Mouse (Mus musculus) myocyte (in vitro differentiated cells): ENCODE results near the gene Srgap2. TPM values are rescaled to one million over a fixed set of nuclear protein-coding genes. Genes with fewer than 3 reads are reported as not detected.

Experiments
- H3K27me3 ChIP-seq: one replicate; pipeline ENCODE4 v1.6.1; 2011; ENCODE audit not compliant: control insufficient read depth, insufficient read depth, insufficient read length
- H3K36me3 ChIP-seq: one replicate; pipeline ENCODE4 v1.6.1; 2011; ENCODE audit not compliant: control insufficient read depth, insufficient read depth
- H3K4me2 ChIP-seq: one replicate; pipeline ENCODE4 v1.6.1; 2011; ENCODE audit warnings: low read depth, control low read depth
- H3K4me3 ChIP-seq: one replicate; pipeline ENCODE4 v1.5.1; 2011; ENCODE audit warnings: mild to moderate bottlenecking, control low read depth, moderate library complexity
- H3K79me2 ChIP-seq: one replicate; pipeline ENCODE4 v1.6.1; 2011; ENCODE audit not compliant: control insufficient read depth, insufficient read depth
- H3ac ChIP-seq: one replicate; pipeline ENCODE4 v1.6.1; 2011; ENCODE audit not compliant: control insufficient read depth, insufficient read length
- CEBPB ChIP-seq: IDR thresholded peaks from 2 replicates; pipeline ENCODE4 v1.6.1; 2011; ENCODE audit warnings: mild to moderate bottlenecking, moderate library complexity; ENCODE audit not compliant: poor library complexity, insufficient read depth, severe bottlenecking
- E2F4 ChIP-seq: IDR thresholded peaks from one replicate; pipeline ENCODE4 v1.6.1; 2011; ENCODE audit warnings: mild to moderate bottlenecking, control low read depth, moderate library complexity; ENCODE audit not compliant: insufficient read depth
- MAX ChIP-seq: IDR thresholded peaks from one replicate; pipeline ENCODE4 v1.6.1; 2011; ENCODE audit warnings: low read depth, mild to moderate bottlenecking, control low read depth
- MYOD1 ChIP-seq, 3 experiments: IDR thresholded peaks; one replicate each; pipeline ENCODE4 v1.6.1; 2011; ENCODE audit warnings: control low read depth in 2 of 3, low read depth in 2 of 3, mild to moderate bottlenecking in 2 of 3, moderate library complexity in 1 of 3; ENCODE audit not compliant: insufficient read length in 2 of 3, control insufficient read depth in 1 of 3
- MYOG ChIP-seq, 3 experiments: IDR thresholded peaks; one replicate each; pipeline ENCODE4 v1.6.1; 2011; ENCODE audit warnings: control low read depth in 2 of 3, low read depth in 2 of 3, mild to moderate bottlenecking in 2 of 3; ENCODE audit not compliant: insufficient read length in 2 of 3, control insufficient read depth in 1 of 3, insufficient read depth in 1 of 3
- POLR2A ChIP-seq: IDR thresholded peaks from one replicate; pipeline ENCODE4 v1.6.1; 2011; ENCODE audit warnings: low read depth, mild to moderate bottlenecking, control low read depth, moderate library complexity; ENCODE audit not compliant: insufficient read length
- POLR2AphosphoS2 ChIP-seq: IDR thresholded peaks from one replicate; pipeline ENCODE4 v1.6.1; 2011; ENCODE audit warnings: low read depth, control low read depth; ENCODE audit not compliant: insufficient read length
- REST ChIP-seq: IDR thresholded peaks from one replicate; pipeline ENCODE4 v1.6.1; 2011; ENCODE audit warnings: mild to moderate bottlenecking, control low read depth, moderate library complexity; ENCODE audit not compliant: insufficient read depth, insufficient read length
- SRF ChIP-seq: IDR thresholded peaks from one replicate; pipeline ENCODE4 v1.6.1; 2011; ENCODE audit warnings: low read depth; ENCODE audit not compliant: control insufficient read depth, insufficient read length
- TCF12 ChIP-seq: IDR thresholded peaks from one replicate; pipeline ENCODE4 v1.6.1; 2011; ENCODE audit warnings: mild to moderate bottlenecking, control low read depth; ENCODE audit not compliant: poor library complexity, insufficient read depth, severe bottlenecking
- TCF3 ChIP-seq: IDR thresholded peaks from one replicate; pipeline ENCODE4 v1.6.1; 2011; ENCODE audit warnings: low read depth, control low read depth; ENCODE audit not compliant: insufficient read length
- USF1 ChIP-seq: IDR thresholded peaks from one replicate; pipeline ENCODE4 v1.6.1; 2011; ENCODE audit warnings: low read depth, mild to moderate bottlenecking, control low read depth, moderate library complexity
- polyA plus RNA-seq: library from polyadenylated mRNA; unstranded; fragments of >200 nt; fragmentation: generic; extraction: Trizol; gene quantifications from one replicate; pipeline ENCODE4 v1.2.1, GENCODE M21; 2012; ENCODE audit warnings: missing spikeins

Gene Srgap2
- polyA plus RNA-seq, 1 experiment = 19.1 TPM

GRCm38 (mm10) chr1:131319598-131320330 lies 207.4 kb downstream of the Srgap2 start:
- H3ac ChIP-seq = no peak overlapping the region
- H3K79me2 ChIP-seq = no peaks in the 10 kb centered on the region
- H3K27me3 ChIP-seq = no peaks in the 10 kb centered on the region
- no peak overlapping the region for H3K4me3 ChIP-seq
- H3K4me2 ChIP-seq = no peak overlapping the region
- peaks cover 49% of the 10 kb centered on the region for H3K36me3 ChIP-seq
- TF ChIP-seq TCF12 (no peak), TCF3 (no peak), CEBPB (no peak), SRF (no peak), POLR2AphosphoS2 (no peak), USF1 (no peak), REST (no peak), MYOG (IDR thresholded peaks at IDR 0.05; ENCODE audit: control insufficient read depth in 1 of 3, insufficient read depth in 1 of 3, insufficient read length in 2 of 3, low read depth in 2 of 3) (no peak), MYOD1 (IDR thresholded peaks at IDR 0.05; ENCODE audit: control insufficient read depth in 1 of 3, insufficient read length in 2 of 3, low read depth in 2 of 3) (no peak), MAX (no peak), POLR2A (no peak), E2F4 (no peak)

GRCm38 (mm10) chr1:131318397-131318796 lies 208.8 kb downstream of the Srgap2 start:
- H3K4me3 ChIP-seq = no peak overlapping the region
- H3K4me2 ChIP-seq = no peak overlapping the region
- H3K27me3 ChIP-seq = no peaks in the 10 kb centered on the region
- no peak overlapping the region for H3ac ChIP-seq
- H3K79me2 ChIP-seq = no peaks in the 10 kb centered on the region
- H3K36me3 ChIP-seq = peaks cover 44% of the 10 kb centered on the region
- TF ChIP-seq POLR2AphosphoS2 (no peak), E2F4 (no peak), POLR2A (no peak), CEBPB (no peak), REST (no peak), TCF3 (no peak), TCF12 (no peak), MYOG (IDR thresholded peaks at IDR 0.05; ENCODE audit: control insufficient read depth in 1 of 3, insufficient read depth in 1 of 3, insufficient read length in 2 of 3, low read depth in 2 of 3) (no peak), MAX (no peak), SRF (no peak), USF1 (no peak), MYOD1 (IDR thresholded peaks at IDR 0.05; ENCODE audit: control insufficient read depth in 1 of 3, insufficient read length in 2 of 3, low read depth in 2 of 3) (no peak)

GRCm38 (mm10) chr1:131317625-131318024 lies 209.5 kb downstream of the Srgap2 start:
- H3K4me3 ChIP-seq = no peak overlapping the region
- H3K4me2 ChIP-seq = no peak overlapping the region
- H3ac ChIP-seq = no peak overlapping the region
- no peak for TF ChIP-seq SRF
- no peaks in the 10 kb centered on the region for H3K79me2 ChIP-seq
- H3K36me3 ChIP-seq = peaks cover 37% of the 10 kb centered on the region
- H3K27me3 ChIP-seq = no peaks in the 10 kb centered on the region

GRCm38 (mm10) chr1:131311284-131311683 lies 215.9 kb downstream of the Srgap2 start:
- TF ChIP-seq MYOD1 (IDR thresholded peaks at IDR 0.05; ENCODE audit: control insufficient read depth in 1 of 3, insufficient read length in 2 of 3, low read depth in 2 of 3) (no peak), POLR2A (no peak), E2F4 (no peak), POLR2AphosphoS2 (no peak), CEBPB (no peak), TCF12 (no peak), MYOG (IDR thresholded peaks at IDR 0.05; ENCODE audit: control insufficient read depth in 1 of 3, insufficient read depth in 1 of 3, insufficient read length in 2 of 3, low read depth in 2 of 3) (no peak), REST (no peak), SRF (no peak)
- Histone ChIP-seq H3K27me3 (no peaks in the 10 kb centered on the region), H3K4me3 (no peak overlapping the region), H3K36me3 (peaks cover 22% of the 10 kb centered on the region), H3K4me2 (no peak overlapping the region), H3ac (no peak overlapping the region), H3K79me2 (no peaks in the 10 kb centered on the region)

- TF ChIP-seq MAX = no peak
- no peak for TF ChIP-seq POLR2A
- no peak for TF ChIP-seq CEBPB
- TF ChIP-seq E2F4 = no peak
- no peak for TF ChIP-seq TCF12
- TF ChIP-seq USF1 = no peak
- TF ChIP-seq TCF3 = no peak
- no peak for TF ChIP-seq REST
- TF ChIP-seq SRF = no peak
- TF ChIP-seq POLR2AphosphoS2 = no peak
- TF ChIP-seq MYOD1 (IDR thresholded peaks at IDR 0.05; ENCODE audit: control insufficient read depth in 1 of 3, insufficient read length in 2 of 3, low read depth in 2 of 3) = no peak
- TF ChIP-seq MYOG (IDR thresholded peaks at IDR 0.05; ENCODE audit: control insufficient read depth in 1 of 3, insufficient read depth in 1 of 3, insufficient read length in 2 of 3, low read depth in 2 of 3) = no peak
- Histone ChIP-seq H3K36me3 (peaks cover 19% of the 10 kb centered on the region), H3K4me2 (no peak overlapping the region), H3K79me2 (no peaks in the 10 kb centered on the region), H3ac (no peak overlapping the region), H3K27me3 (no peaks in the 10 kb centered on the region), H3K4me3 (no peak overlapping the region)
Observed at GRCm38 (mm10) chr1:131310237-131310818, 216.8 kb downstream of the Srgap2 start.
